Mouse (Mus musculus): ENCODE measurements at regions not wholly inside any gene's neighbourhood (a gene's known extent, or its start where the extent isn't known, plus 50 kb on each side); places are given as distances from the start of the nearest gene placed in this dataset.

DNA sequence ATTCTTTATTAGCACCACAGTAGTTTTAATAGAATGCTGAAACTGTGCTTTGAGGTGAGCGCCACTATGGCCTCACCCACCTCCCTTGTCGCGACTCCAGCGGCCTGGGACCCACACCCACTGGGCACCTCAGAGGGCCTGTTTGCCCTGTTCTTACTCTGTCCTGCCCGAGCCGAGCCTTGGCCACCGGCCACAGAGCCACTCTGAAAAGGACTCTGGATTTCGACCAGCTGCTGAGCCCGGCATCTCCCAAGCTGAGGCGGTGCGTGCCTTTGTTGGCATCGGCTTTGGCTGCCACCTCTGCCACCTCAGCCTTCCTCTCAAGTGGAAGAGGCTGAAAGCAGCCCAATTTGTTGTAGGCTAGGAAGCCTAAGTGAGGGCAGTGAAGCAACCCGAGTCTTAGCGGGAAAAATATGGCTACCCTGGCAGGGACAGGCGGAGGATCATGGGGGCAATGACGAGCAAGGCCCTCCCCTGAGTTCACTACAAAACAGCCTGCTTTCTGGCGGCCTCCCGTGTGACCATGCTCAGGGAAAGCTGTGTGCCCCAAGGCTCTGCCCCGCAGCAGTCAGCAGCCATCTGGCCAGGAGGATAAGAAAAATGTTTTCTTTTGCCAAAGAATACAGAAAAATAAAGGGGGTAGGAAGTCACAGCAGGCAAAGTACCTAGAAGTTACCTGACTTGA lies 240.1 kb upstream of the Pdgfd start:
- Histone ChIP-seq H3K36me3 (ENCODE audit: control insufficient read depth, insufficient read depth, low read length) (no peaks in the 10 kb centered on the region), H3K4me1 (ENCODE audit: control insufficient read depth, insufficient read depth, low read length) (no peaks in the 10 kb centered on the region), H3K9me3 (ENCODE audit: control insufficient read depth, low read length) (no peaks in the 10 kb centered on the region), H3K4me3 (replicated peaks; ENCODE audit: low read length) (no peak overlapping the region), H3K27me3 (ENCODE audit: control insufficient read depth, insufficient read depth, low read length) (no peaks in the 10 kb centered on the region), H3K9ac (ENCODE audit: low read depth, low read length, severe bottlenecking) (no peak overlapping the region), H3K27ac (replicated peaks; ENCODE audit: low read depth, low read length) (no peak overlapping the region), H3K4me2 (replicated peaks; ENCODE audit: low read depth, low read length, severe bottlenecking) (no peak overlapping the region)
- DNase-seq (ENCODE audit: low spot score): no peak
- TF ChIP-seq POLR2A (IDR thresholded peaks at IDR 0.05; ENCODE audit: borderline replicate concordance, extremely low read depth, insufficient read depth, insufficient read length): no peak
- 89% methylated on average over 19 of the region's 19 CpGs for WGBS
- no peak for ATAC-seq (ENCODE audit: low FRiP score, low read depth)

DNA sequence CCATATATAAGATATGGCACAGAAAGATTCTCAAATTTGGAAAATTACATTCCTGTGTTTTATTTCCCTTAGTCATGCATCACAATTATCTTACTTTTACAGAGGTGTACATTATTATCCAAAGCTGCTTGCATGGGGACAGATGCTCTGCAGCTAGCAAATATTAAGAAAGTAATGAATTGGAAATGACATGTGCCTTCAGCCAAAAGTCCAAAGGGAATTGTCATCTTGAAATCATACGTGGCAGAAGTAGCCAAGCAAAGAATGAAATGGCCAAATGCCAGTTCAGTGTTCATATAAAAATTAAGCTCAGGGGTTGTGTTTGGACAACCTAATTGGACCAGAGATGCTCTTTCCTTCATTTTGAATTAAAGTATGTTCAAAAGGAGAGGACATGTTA lies 196.1 kb upstream of the Pdgfd start:
- ATAC-seq (ENCODE audit: low FRiP score, low read depth): no peak
- Histone ChIP-seq H3K36me3 (ENCODE audit: control insufficient read depth, insufficient read depth, low read length) (no peaks in the 10 kb centered on the region), H3K4me1 (ENCODE audit: control insufficient read depth, insufficient read depth, low read length) (no peaks in the 10 kb centered on the region), H3K9me3 (ENCODE audit: control insufficient read depth, low read length) (no peaks in the 10 kb centered on the region), H3K27me3 (ENCODE audit: control insufficient read depth, insufficient read depth, low read length) (no peaks in the 10 kb centered on the region), H3K4me2 (replicated peaks; ENCODE audit: low read depth, low read length, severe bottlenecking) (no peak overlapping the region), H3K9ac (ENCODE audit: low read depth, low read length, severe bottlenecking) (no peak overlapping the region), H3K27ac (replicated peaks; ENCODE audit: low read depth, low read length) (no peak overlapping the region), H3K4me3 (replicated peaks; ENCODE audit: low read length) (no peak overlapping the region)
- no peak for TF ChIP-seq POLR2A (IDR thresholded peaks at IDR 0.05; ENCODE audit: borderline replicate concordance, extremely low read depth, insufficient read depth, insufficient read length)
- WGBS: 52% methylated on average over 1 of the region's 1 CpGs
- DNase-seq (ENCODE audit: low spot score): no peak
